Mouse (Mus musculus) CH12.LX (cell line): ENCODE results near the gene Cmss1. TPM values are rescaled to one million over a fixed set of nuclear protein-coding genes. Genes with fewer than 3 reads are reported as not detected.

ENCODE experiments used
- DNase-seq: peaks from one replicate; pipeline ENCODE4 v3.0.0-alpha.2; 2013; ENCODE audit errors: extremely low read depth
- H3K27ac ChIP-seq: 2 replicates; pipeline ENCODE4 v1.5.1; 2012; ENCODE audit warnings: low read depth, mild to moderate bottlenecking, control low read depth, moderate library complexity; ENCODE audit not compliant: insufficient read depth
- H3K27me3 ChIP-seq: replicated peaks from 2 replicates; pipeline ENCODE3; 2012; ENCODE audit warnings: inconsistent platforms
- H3K36me3 ChIP-seq, 2 experiments: replicated peaks in 1 of 2; 2 replicates each; pipeline versions ENCODE3 to v1.6.1; 2012; ENCODE audit warnings: inconsistent platforms in 1 of 2, low read length in 1 of 2, mild to moderate bottlenecking in 1 of 2, mixed read lengths in 1 of 2, moderate library complexity in 1 of 2; ENCODE audit not compliant: control insufficient read depth in 1 of 2, insufficient read depth in 1 of 2
- H3K4me1 ChIP-seq, 2 experiments: 2 replicates each; pipeline ENCODE4 v1.6.1; 2012; ENCODE audit warnings: inconsistent platforms in 1 of 2, moderate library complexity in 1 of 2; ENCODE audit not compliant: insufficient read depth in 2 of 2, control insufficient read depth in 1 of 2
- H3K4me2 ChIP-seq: 2 replicates; pipeline ENCODE4 v1.6.1; 2012; ENCODE audit warnings: low read depth, mild to moderate bottlenecking, control low read depth; ENCODE audit not compliant: poor library complexity, insufficient read depth, severe bottlenecking
- H3K4me3 ChIP-seq, 3 experiments: fragments of 150-350 bp in 1 of 3; sonication (generic) in 1 of 3; replicated peaks in 1 of 3; 2 replicates each; pipeline versions ENCODE3 to v1.5.1; 2011 to 2012; ENCODE audit warnings: low read depth in 2 of 3, low read length in 2 of 3, mild to moderate bottlenecking in 2 of 3, moderate library complexity in 2 of 3, control low read depth in 1 of 3, improper control_type of control experiment in 1 of 3, inconsistent platforms in 1 of 3, mixed read lengths in 1 of 3; ENCODE audit not compliant: poor library complexity in 1 of 3
- H3K79me2 ChIP-seq: replicated peaks from 2 replicates; pipeline ENCODE4 v1.6.1; 2012; ENCODE audit warnings: mild to moderate bottlenecking, moderate library complexity; ENCODE audit not compliant: control insufficient read depth, poor library complexity, insufficient read depth, severe bottlenecking; ENCODE audit errors: extremely low read depth
- H3K9ac ChIP-seq: 2 replicates; pipeline ENCODE4 v1.6.1; 2012; ENCODE audit warnings: low read depth, mild to moderate bottlenecking, control low read depth, moderate library complexity; ENCODE audit not compliant: insufficient read depth
- H3K9me3 ChIP-seq: replicated peaks from 2 replicates; pipeline ENCODE3; 2012; ENCODE audit warnings: low read length, inconsistent platforms, mixed read lengths
- CHD1 ChIP-seq: IDR thresholded peaks from 2 replicates; pipeline ENCODE4 v1.6.1; 2012; ENCODE audit warnings: low read depth, low read length, improper control_type of control experiment, inconsistent platforms
- CHD2 ChIP-seq: IDR thresholded peaks from 2 replicates; pipeline ENCODE4 v1.6.1; 2011; ENCODE audit warnings: low read length, improper control_type of control experiment
- CTCF ChIP-seq, 2 experiments: IDR thresholded peaks in 1 of 2; conservative IDR thresholded peaks in 1 of 2; 2 replicates each; pipeline ENCODE4 v1.5.1; 2011 to 2012; ENCODE audit warnings: low read depth in 2 of 2, low read length in 2 of 2, improper control_type of control experiment in 1 of 2, inconsistent platforms in 1 of 2, mild to moderate bottlenecking in 1 of 2, moderate library complexity in 1 of 2
- ELF1 ChIP-seq: IDR thresholded peaks from 2 replicates; pipeline ENCODE4 v1.6.1; 2014; ENCODE audit warnings: low read depth, mild to moderate bottlenecking, inconsistent platforms, low read length, improper control_type of control experiment
- EP300 ChIP-seq: IDR thresholded peaks from 2 replicates; pipeline ENCODE4 v1.6.1; 2011; ENCODE audit warnings: low read length, improper control_type of control experiment
- HCFC1 ChIP-seq: IDR thresholded peaks from 2 replicates; pipeline ENCODE4 v1.6.1; 2012; ENCODE audit warnings: low read depth, mild to moderate bottlenecking, inconsistent platforms, low read length, improper control_type of control experiment
- IRF4 ChIP-seq: IDR thresholded peaks from 2 replicates; pipeline ENCODE4 v1.6.1; 2014; ENCODE audit warnings: low read depth, mild to moderate bottlenecking, inconsistent platforms, low read length, improper control_type of control experiment
- JUN ChIP-seq: IDR thresholded peaks from 2 replicates; pipeline ENCODE4 v1.6.1; 2011; ENCODE audit warnings: low read depth, mild to moderate bottlenecking, low read length, improper control_type of control experiment, moderate library complexity; ENCODE audit not compliant: insufficient read depth
- JUND ChIP-seq: conservative IDR thresholded peaks from 2 replicates; pipeline ENCODE4 v1.6.1; 2011; ENCODE audit warnings: low read depth, low read length, improper control_type of control experiment
- MAFK ChIP-seq: IDR thresholded peaks from 2 replicates; pipeline ENCODE4 v1.6.1; 2011; ENCODE audit warnings: low read length, improper control_type of control experiment; ENCODE audit not compliant: insufficient replicate concordance
- MAX ChIP-seq: IDR thresholded peaks from 2 replicates; pipeline ENCODE4 v1.6.1; 2011; ENCODE audit warnings: low read length, improper control_type of control experiment
- MAZ ChIP-seq: IDR thresholded peaks from 2 replicates; pipeline ENCODE4 v1.6.1; 2012; ENCODE audit warnings: low read depth, mild to moderate bottlenecking, inconsistent platforms, low read length, improper control_type of control experiment, moderate library complexity
- MEF2A ChIP-seq: IDR thresholded peaks from 2 replicates; pipeline ENCODE4 v1.6.1; 2014; ENCODE audit warnings: low read depth, mild to moderate bottlenecking, inconsistent platforms, low read length, improper control_type of control experiment, borderline replicate concordance
- MYC ChIP-seq: IDR thresholded peaks from 2 replicates; pipeline ENCODE4 v1.6.1; 2011; ENCODE audit warnings: low read depth, mild to moderate bottlenecking, improper control_type of control experiment, low read length
- NELFE ChIP-seq: IDR thresholded peaks from 2 replicates; pipeline ENCODE4 v1.6.1; 2011; ENCODE audit warnings: low read depth, low read length, improper control_type of control experiment
- NRF1 ChIP-seq: IDR thresholded peaks from 2 replicates; pipeline ENCODE4 v1.6.1; 2014; ENCODE audit warnings: low read depth, mild to moderate bottlenecking, inconsistent platforms, low read length, improper control_type of control experiment, moderate library complexity
- PAX5 ChIP-seq: IDR thresholded peaks from 2 replicates; pipeline ENCODE4 v1.6.1; 2012; ENCODE audit warnings: low read length, inconsistent platforms, mixed read lengths
- POLR2A ChIP-seq: IDR thresholded peaks from 2 replicates; pipeline ENCODE4 v1.6.1; 2011; ENCODE audit warnings: low read depth, mild to moderate bottlenecking, improper control_type of control experiment, low read length
- POLR2AphosphoS2 ChIP-seq: IDR thresholded peaks from 2 replicates; pipeline ENCODE4 v1.6.1; 2011; ENCODE audit warnings: low read depth, low read length, improper control_type of control experiment
- RAD21 ChIP-seq: IDR thresholded peaks from 2 replicates; pipeline ENCODE4 v1.6.1; 2011; ENCODE audit warnings: low read depth, mild to moderate bottlenecking, low read length, improper control_type of control experiment, moderate library complexity
- RCOR1 ChIP-seq: conservative IDR thresholded peaks from 2 replicates; pipeline ENCODE4 v1.6.1; 2012; ENCODE audit warnings: low read depth, mild to moderate bottlenecking, inconsistent platforms, low read length, improper control_type of control experiment
- SIN3A ChIP-seq: IDR thresholded peaks from 2 replicates; pipeline ENCODE4 v1.6.1; 2012; ENCODE audit warnings: low read length, improper control_type of control experiment, inconsistent platforms
- SMC3 ChIP-seq: IDR thresholded peaks from 2 replicates; pipeline ENCODE4 v1.6.1; 2011; ENCODE audit warnings: low read depth, low read length, improper control_type of control experiment
- TBP ChIP-seq: conservative IDR thresholded peaks from 2 replicates; pipeline ENCODE4 v1.6.1; 2011; ENCODE audit warnings: low read depth, low read length, improper control_type of control experiment
- TCF12 ChIP-seq: IDR thresholded peaks from 2 replicates; pipeline ENCODE4 v1.6.1; 2014; ENCODE audit warnings: low read depth, mild to moderate bottlenecking, inconsistent platforms, low read length, improper control_type of control experiment
- UBTF ChIP-seq: IDR thresholded peaks from 2 replicates; pipeline ENCODE4 v1.6.1; 2012; ENCODE audit warnings: low read depth, mild to moderate bottlenecking, inconsistent platforms, low read length, improper control_type of control experiment, moderate library complexity
- USF1 ChIP-seq: IDR thresholded peaks from 2 replicates; pipeline ENCODE4 v1.6.1; 2014; ENCODE audit warnings: low read depth, mild to moderate bottlenecking, inconsistent platforms, low read length, improper control_type of control experiment
- ZC3H11A ChIP-seq: IDR thresholded peaks from 2 replicates; pipeline ENCODE4 v1.6.1; 2012; ENCODE audit warnings: low read depth, mild to moderate bottlenecking, inconsistent platforms, low read length, improper control_type of control experiment
- ZKSCAN1 ChIP-seq: IDR thresholded peaks from 2 replicates; pipeline ENCODE4 v1.6.1; 2012; ENCODE audit warnings: low read depth, inconsistent platforms, low read length, improper control_type of control experiment, borderline replicate concordance
- ZMIZ1 ChIP-seq: IDR thresholded peaks from 2 replicates; pipeline ENCODE4 v1.6.1; 2012; ENCODE audit warnings: low read depth, mild to moderate bottlenecking, inconsistent platforms, low read length, improper control_type of control experiment
- ZNF384 ChIP-seq: IDR thresholded peaks from 2 replicates; pipeline ENCODE4 v1.6.1; 2012; ENCODE audit warnings: low read depth, low read length, improper control_type of control experiment, inconsistent platforms
- dilution Hi-C: fragments of 300-500 bp; cut with MboI; formaldehyde crosslinking; loops from 2 replicates; pipeline ENCODE4 v1.14.3; 2020; ENCODE audit warnings: low sequenced_read_pairs; ENCODE audit not compliant: extremely low pct_unique_long_range_greater_than_20kb, extremely low pct_ligation_motif_present
- in situ Hi-C: fragments of 300-500 bp; cut with MboI; formaldehyde crosslinking; loops from 3 replicates; pipeline ENCODE4 v1.14.3; 2019; ENCODE audit warnings: low sequenced_read_pairs, low pct_ligation_motif_present, low pct_unique_long_range_greater_than_20kb, mixed read lengths
- polyA plus RNA-seq: library from polyadenylated mRNA; unstranded; fragments of >175 nt; gene quantifications from 2 replicates; pipeline ENCODE4 v1.2.1, GENCODE M21; 2012; ENCODE audit warnings: low read depth; ENCODE audit not compliant: insufficient read length
- total RNA-seq, 2 experiments: library from RNA; depleted of rRNA; stranded (reverse); fragments of 300-350 nt in 1 of 2; fragments of >200 nt in 1 of 2; gene quantifications; 2 replicates each; pipeline ENCODE4 v1.2.3; 2012 to 2014

Cmss1 gene
- total and polyA plus RNA-seq, 3 experiments, result 94.7 to 107 (median 103) TPM

DNA sequence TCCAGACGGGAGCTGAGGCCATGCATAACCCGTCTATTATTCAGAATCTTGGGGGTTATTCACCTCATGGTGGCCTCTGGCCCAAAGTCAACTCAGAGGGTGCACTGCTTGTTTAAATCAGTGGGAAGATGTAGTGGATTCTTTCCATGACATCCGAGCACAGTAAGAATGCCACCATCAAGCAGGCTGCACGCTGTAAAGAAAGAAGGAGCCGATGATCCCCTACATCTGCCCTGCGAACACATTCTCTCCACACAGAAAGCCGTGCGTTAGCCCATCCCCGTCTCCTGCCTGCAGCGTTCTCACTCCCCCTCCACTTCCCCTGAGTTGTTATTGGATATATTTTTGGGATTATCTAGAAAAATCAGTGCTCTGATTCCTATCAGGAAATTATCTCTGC, 180.0 kb downstream of the Cmss1 start:
- Histone ChIP-seq H3K9ac (no peak overlapping the region), H3K9me3 (no peaks in the 10 kb centered on the region), H3K79me2 (no peaks in the 10 kb centered on the region), H3K36me3 (no peaks in the 10 kb centered on the region), H3K27ac (no peak overlapping the region), H3K27me3 (no peaks in the 10 kb centered on the region), H3K4me3 (no peak overlapping the region), H3K4me1 (peaks cover 21 to 82% of the 10 kb centered on the region in 2 experiments), H3K4me2 (no peak overlapping the region)
- dilution Hi-C loops (no loop called here), in situ Hi-C loops (no loop called here)
- no peak for TF ChIP-seq POLR2A
- no peak for TF ChIP-seq ELF1
- no peak for TF ChIP-seq MYC
- no peak for TF ChIP-seq ZKSCAN1
- TF ChIP-seq JUN, result no peak
- TF ChIP-seq SMC3, result no peak
- TF ChIP-seq RAD21, result no peak
- TF ChIP-seq MAZ, result no peak
- TF ChIP-seq JUND, result no peak
- TF ChIP-seq USF1, result no peak
- TF ChIP-seq ZNF384, result no peak
- TF ChIP-seq EP300, result no peak
- TF ChIP-seq CHD2, result no peak
- no peak for TF ChIP-seq PAX5
- TF ChIP-seq MAFK, result no peak
- no peak for TF ChIP-seq CTCF (conservative IDR thresholded peaks at IDR 0.05 in 1 of 2, IDR thresholded peaks at IDR 0.05 in 1 of 2; ENCODE audit: low read depth in 2 of 2, low read length in 2 of 2)
- TF ChIP-seq TBP, result no peak
- DNase-seq, result no peak

DNA sequence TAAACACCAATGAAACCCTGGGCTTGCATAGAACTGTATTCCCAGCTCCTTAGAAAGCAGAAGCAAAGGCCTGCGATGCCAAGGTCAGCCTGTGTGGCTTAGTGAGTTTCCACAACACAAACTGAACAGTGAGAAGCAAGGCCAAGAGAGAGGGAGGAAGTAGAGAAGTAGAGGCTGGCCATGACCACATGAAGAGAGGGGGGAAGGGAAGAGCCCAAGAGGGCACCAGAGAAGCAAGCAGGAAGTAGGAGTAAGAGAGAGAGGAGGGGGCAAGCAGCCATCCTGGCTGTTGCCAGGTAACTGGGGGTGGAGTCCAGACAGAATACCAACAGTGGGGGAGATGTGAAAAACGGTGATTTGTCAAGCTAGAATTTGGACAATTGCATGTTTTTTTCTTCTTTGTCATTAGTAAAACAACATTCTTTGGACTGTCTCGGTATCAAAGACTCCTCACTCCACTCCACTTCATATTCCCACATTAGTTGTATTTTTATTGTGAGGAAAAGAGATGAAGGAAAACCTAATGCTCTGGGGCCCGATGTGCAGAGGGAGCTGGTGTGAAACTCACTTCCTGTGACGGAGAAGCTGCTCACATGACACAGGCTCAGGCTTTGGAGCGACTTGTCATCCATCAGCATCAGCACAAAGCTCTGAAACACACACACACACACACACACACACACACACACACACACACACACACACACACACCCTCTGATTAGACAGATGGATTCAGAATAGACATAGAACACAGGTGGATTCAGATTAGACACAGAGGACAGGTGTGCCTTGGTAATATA, 183.5 kb downstream of the Cmss1 start:
- peak overlapping the region; percentile 31; the same call in 1 of the 2 replicates for H3K4me2 ChIP-seq
- H3K9ac ChIP-seq, result no peak overlapping the region
- H3K4me3 ChIP-seq, result peak overlapping the region in 1 of 3 experiments; percentile 17
- H3K27me3 ChIP-seq, result no peaks in the 10 kb centered on the region
- H3K9me3 ChIP-seq, result no peaks in the 10 kb centered on the region
- DNase-seq, result peak; percentile 88
- peaks cover 17 to 55% of the 10 kb centered on the region in 2 experiments for H3K4me1 ChIP-seq
- no peaks in the 10 kb centered on the region for H3K79me2 ChIP-seq
- in situ Hi-C loops (no loop called here), dilution Hi-C loops (no loop called here)
- 0 out of 2 replicates have a peak overlapping the region, but pooled peaks have one; percentile 18 for H3K27ac ChIP-seq
- H3K36me3 ChIP-seq, result peaks cover 0 to 2% of the 10 kb centered on the region in 2 experiments
- TF ChIP-seq CHD2 (peak; percentile 87), IRF4 (0 out of 2 replicates have a peak, but pooled peaks have one; percentile 48), ZKSCAN1 (no peak), NELFE (no peak), CHD1 (no peak), RCOR1 (no peak), TCF12 (0 out of 2 replicates have a peak, but pooled peaks have one; percentile 19), ZC3H11A (no peak), MAX (no peak), MEF2A (no peak; the same call in 1 of the 2 replicates), UBTF (no peak), POLR2A (no peak), EP300 (no peak), HCFC1 (0 out of 2 replicates have a peak, but pooled peaks have one; percentile 37), ELF1 (peak; percentile 85), TBP (no peak), ZNF384 (no peak), ZMIZ1 (no peak), JUND (no peak), MAFK (no peak), NRF1 (no peak), SIN3A (no peak), POLR2AphosphoS2 (no peak)
